ENCODE assay signal across 10 mouse cellular contexts in genomic region chr13:97337296-97337731, GRCm38 (mm10).
DNase-seq lines count a peak whose midpoint lies in the region; ATAC-seq and TF ChIP-seq lines count a peak whose summit lies in the region.
"Had no signal": no experiment of that assay in that cellular context is flagged by ENCODE, and none has a peak within 500 bp of the region (broad histone marks: within the 10 kb centered on the region; RNA-seq: fewer than 3 reads in every experiment).

No protein-coding gene starts in this region.

- TF ChIP-seq CTCF in midbrain, postnatal 0 days (IDR thresholded peaks at IDR 0.05), result no peak

- WGBS in midbrain, postnatal 0 days, result 68% methylated on average over 10 of the region's 10 CpGs
- 82% methylated on average over 10 of the region's 10 CpGs for WGBS in midbrain, embryonic 10.5 days

- H3K4me1 ChIP-seq in midbrain, postnatal 0 days (ENCODE audit: insufficient read depth, low read length), result no peaks in the 10 kb centered on the region
- peaks cover 33% of the 10 kb centered on the region for H3K4me1 ChIP-seq in midbrain, embryonic 10.5 days

- H3K27me3 ChIP-seq in midbrain, postnatal 0 days (ENCODE audit: insufficient read depth, low read length), result no peaks in the 10 kb centered on the region
- H3K27me3 ChIP-seq in midbrain, embryonic 10.5 days (ENCODE audit: low read depth, poor library complexity, severe bottlenecking), result peaks cover 30% of the 10 kb centered on the region
- H3K27me3 ChIP-seq: liver, embryonic 15.5 days; Patski had no signal

- H3K27ac ChIP-seq in midbrain, postnatal 0 days (ENCODE audit: low read depth, low read length), result no peak overlapping the region
- no peak overlapping the region for H3K27ac ChIP-seq in midbrain, embryonic 10.5 days (replicated peaks)
- H3K27ac ChIP-seq: liver, embryonic 15.5 days had no signal

- H3K9ac ChIP-seq in midbrain, postnatal 0 days (replicated peaks; ENCODE audit: low read length, poor library complexity, severe bottlenecking), result no peak overlapping the region
- H3K9ac ChIP-seq: liver, embryonic 15.5 days had no signal

- H3K9me3 ChIP-seq in midbrain, postnatal 0 days (ENCODE audit: low read length), result no peaks in the 10 kb centered on the region
- no peaks in the 10 kb centered on the region for H3K9me3 ChIP-seq in midbrain, embryonic 10.5 days (replicated peaks)
- H3K9me3 ChIP-seq: liver, embryonic 15.5 days had no signal

- H3K36me3 ChIP-seq in midbrain, postnatal 0 days (ENCODE audit: insufficient read depth, low read length), result no peaks in the 10 kb centered on the region
- no peaks in the 10 kb centered on the region for H3K36me3 ChIP-seq in midbrain, embryonic 10.5 days
- H3K36me3 ChIP-seq: liver, embryonic 15.5 days had no signal

- DNase-seq in midbrain, postnatal 0 days (ENCODE audit: low spot score), result peak; percentile 68
- no peak for DNase-seq in midbrain, embryonic 10.5 days (ENCODE audit: low spot score)
- DNase-seq in gastrocnemius, adult 18-20 months (ENCODE audit: low spot score), result peak; percentile 71
- DNase-seq in layer of hippocampus, adult 18-20 months (ENCODE audit: low spot score in 2 of 2), result peak; percentile 20 to 57
- DNase-seq in lung, postnatal 25 days (ENCODE audit: low spot score), result peak; percentile 60
- DNase-seq in urinary bladder, postnatal 4 days (ENCODE audit: low spot score in 2 of 2), result peak; percentile 67 to 74
- DNase-seq in embryo, embryonic 10.5 days (ENCODE audit: low spot score), result no peak

- no peak overlapping the region for H3K4me2 ChIP-seq in midbrain, postnatal 0 days (ENCODE audit: low read depth, low read length, poor library complexity, severe bottlenecking)
- H3K4me2 ChIP-seq: liver, embryonic 15.5 days had no signal

- no peak overlapping the region for H3K4me3 ChIP-seq in midbrain, postnatal 0 days (ENCODE audit: low read depth, low read length)
- no peak overlapping the region for H3K4me3 ChIP-seq in midbrain, embryonic 10.5 days
- H3K4me3 ChIP-seq: liver, embryonic 15.5 days had no signal

- no peak for ATAC-seq in midbrain, postnatal 0 days (ENCODE audit: low FRiP score)
- ATAC-seq in granulocyte monocyte progenitor cell, adult 5-6 weeks (replicated peaks; ENCODE audit: poor library complexity, severe bottlenecking), result no peak
- ATAC-seq: Patski had no signal

Comparison
In these comparisons a context has a peak if more than half of its experiments do, and no peak if none do; other contexts are left out.
1. DNase-seq: peak in midbrain, postnatal 0 days (single experiment), gastrocnemius, adult 18-20 months (single experiment), layer of hippocampus, adult 18-20 months (2 of 2), lung, postnatal 25 days (single experiment) and urinary bladder, postnatal 4 days (2 of 2); none in midbrain, embryonic 10.5 days (single experiment) and embryo, embryonic 10.5 days (single experiment).